Mouse (Mus musculus): ENCODE results near the gene 1810010H24Rik.
"Not testable (repeated sequence)": the region's sequence is repeated elsewhere in the genome, so short reads cannot be mapped to it uniquely, and the experiment has no call there.

1810010H24Rik gene

DNA sequence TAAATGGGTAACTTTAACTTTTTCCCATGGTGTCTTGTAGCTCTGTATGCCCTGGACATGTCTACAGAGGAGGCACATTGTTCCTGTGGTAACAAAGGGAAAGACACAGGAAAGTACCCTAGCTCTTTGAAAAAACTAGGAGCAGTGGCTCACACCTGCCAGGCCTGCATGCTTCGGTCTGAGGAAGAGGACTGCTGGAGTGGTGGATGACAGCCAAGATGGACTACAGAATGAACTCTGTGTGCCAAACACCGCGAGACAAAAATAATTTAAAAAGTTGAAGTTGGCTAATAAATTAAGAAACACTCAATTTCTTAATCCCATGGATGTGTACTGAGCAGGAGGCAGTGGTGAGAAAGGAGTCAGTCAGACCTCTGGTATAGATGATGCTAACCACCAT lies 15.9 kb downstream of the 1810010H24Rik start:
- DNase-seq (ENCODE audit: low spot score): no peak

DNA sequence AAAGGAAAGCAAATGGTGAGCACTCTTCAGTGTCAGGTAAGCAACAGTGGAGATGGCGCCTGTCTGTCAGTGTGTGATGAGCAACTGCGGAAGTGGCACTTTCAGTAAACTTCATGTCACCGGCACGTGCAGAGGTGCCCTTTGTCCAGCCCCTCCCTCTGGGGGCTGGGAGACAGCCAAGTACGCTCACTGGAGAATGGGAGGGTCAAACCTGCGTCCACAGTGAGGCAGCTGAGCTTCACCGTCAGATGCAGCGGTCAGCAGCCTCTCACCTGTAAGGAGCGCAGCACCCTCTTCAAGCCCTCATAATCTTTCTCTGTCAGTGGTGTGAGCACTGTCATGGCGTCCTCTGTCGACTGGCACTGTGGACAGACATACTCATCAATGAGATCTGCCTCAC lies 17.9 kb downstream of the 1810010H24Rik start:
- peak; percentile 77 for DNase-seq (ENCODE audit: low spot score)

DNA sequence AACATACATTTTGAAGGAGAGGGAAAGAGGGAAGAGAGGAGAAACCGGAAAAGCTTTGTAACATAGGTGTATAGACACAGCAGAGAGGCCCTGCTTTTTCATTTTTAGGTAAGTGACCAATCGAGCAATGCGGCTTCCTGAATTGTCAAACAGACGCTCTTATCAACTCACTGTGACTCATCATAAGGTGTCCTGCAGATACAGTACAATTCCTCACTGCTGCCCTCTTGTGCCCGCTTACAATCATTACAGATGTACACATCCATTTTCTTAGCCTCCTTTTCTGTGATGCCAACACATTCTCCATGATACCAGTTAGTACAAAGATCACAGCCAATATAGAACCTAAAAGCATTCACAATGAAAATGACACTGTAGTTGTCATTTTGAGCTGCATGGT lies 18.8 kb downstream of the 1810010H24Rik start:
- DNase-seq (ENCODE audit: low spot score): peak; percentile 75

DNA sequence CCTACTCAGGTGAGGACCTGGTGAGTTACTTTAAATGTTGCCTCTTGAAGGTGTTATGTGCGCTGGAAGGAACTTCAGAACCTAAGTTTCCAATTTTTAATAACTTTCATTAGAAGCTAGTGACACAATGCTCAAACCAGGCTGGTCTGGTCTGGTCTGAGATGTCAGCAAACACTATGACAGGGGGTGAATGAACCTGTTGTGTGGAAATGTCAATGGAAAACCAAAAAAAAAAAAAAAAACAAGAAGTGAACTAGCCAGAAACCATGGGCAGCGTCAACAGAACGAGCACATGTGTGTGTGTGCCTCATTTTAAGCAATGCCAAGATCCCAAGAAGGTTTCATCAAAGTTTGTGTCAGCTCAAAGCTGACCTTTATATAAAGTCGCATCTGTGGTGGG lies 20.1 kb downstream of the 1810010H24Rik start:
- DNase-seq (ENCODE audit: low spot score): no peak

DNA sequence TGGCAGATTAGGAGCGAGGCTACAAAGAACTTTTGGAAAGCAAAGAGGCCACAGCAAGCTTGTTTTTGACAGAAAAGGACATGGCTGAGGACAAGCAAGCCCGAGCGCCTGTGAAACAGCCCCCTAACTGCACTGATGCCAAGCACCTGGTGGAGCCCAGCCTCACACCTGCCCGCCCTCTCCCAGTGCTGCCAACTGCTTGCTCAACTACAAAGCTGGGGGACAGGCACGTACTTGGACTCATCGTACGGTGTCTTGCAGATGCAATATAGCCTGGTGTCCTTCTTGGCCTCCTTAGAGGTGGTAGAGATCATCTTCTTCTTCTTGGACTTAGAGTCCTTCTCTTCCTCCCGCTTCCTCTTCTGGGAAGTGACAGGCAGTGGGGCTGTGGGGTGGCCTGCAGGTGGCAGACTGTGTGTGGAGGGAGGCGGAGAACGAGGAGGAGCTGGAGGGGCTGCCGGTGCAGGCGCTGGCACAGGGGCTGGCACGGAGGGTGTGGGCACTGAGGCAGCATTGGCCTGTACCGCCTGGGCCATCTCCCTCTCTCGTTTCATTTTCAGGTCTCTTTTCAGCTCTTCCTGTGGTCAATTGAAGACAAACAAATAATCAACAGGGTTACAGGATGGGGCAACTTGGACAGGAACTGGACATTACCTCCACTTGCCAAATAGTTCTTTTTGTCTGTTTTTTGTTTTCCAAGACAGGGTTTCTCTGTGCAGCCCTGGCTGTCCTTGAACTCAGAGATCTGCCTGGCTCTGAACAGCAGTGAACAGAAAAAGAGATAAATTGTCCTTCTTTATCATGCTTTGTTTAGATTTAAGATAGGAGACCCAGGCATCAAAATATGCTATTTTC lies 21.5 kb downstream of the 1810010H24Rik start:
- DNase-seq (ENCODE audit: low spot score): no peak

DNA sequence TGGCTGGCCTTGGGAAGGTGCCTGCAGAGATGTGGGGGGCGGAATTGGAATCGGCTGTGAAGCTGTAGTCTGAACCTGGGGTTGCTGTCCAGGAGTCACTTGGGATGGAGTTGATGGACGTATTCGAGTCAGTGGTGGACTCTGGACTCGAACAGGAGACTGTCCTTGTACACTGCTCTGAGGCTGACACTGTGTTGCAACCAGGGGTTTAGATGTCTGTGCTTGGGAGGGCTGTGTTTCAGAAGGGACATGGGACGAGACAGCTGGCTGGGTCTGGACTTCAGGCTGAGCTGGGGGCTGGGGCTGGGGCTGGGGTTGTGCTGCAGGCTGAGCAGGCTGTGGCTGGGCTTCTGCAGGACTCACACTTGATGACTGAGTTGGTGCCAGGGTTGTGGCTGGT lies 29.4 kb downstream of the 1810010H24Rik start:
- peak; percentile 62 for DNase-seq (ENCODE audit: low spot score)

DNA sequence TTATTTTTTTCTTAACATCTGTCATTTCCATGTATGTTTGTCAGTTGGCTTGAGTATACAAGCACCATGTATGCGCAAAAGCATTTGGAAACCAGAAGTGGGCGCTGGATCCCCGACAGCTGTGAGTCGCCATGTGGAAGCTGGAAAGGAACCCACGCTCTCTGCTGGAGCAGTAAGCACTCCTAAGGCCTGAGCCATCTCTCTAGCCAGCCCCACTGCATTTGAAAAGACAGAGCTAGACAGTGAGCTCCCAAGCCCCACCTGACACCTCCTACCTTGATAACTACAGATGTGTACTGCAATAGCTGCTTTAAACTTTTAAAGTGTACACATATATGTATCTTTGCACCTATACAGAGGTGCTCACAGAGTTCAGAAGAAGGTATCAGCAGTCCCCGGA lies 31.9 kb downstream of the 1810010H24Rik start:
- DNase-seq (ENCODE audit: low spot score): no peak

DNA sequence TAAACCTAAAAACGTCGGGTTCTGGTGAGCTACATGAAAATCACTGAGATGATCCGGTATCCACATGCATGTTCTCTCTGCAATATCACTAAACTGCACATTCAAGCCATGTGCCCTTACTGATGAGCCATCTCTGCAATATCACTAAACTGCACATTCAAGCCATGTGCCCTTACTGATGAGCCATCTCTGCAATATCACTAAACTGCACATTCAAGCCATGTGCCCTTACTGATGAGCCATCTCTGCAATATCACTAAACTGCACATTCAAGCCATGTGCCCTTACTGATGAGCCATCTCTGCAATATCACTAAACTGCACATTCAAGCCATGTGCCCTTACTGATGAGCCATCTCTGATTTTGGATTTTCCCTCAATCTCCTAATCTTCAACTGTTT lies 34.2 kb downstream of the 1810010H24Rik start:
- DNase-seq (ENCODE audit: low spot score): not testable (repeated sequence)

DNA sequence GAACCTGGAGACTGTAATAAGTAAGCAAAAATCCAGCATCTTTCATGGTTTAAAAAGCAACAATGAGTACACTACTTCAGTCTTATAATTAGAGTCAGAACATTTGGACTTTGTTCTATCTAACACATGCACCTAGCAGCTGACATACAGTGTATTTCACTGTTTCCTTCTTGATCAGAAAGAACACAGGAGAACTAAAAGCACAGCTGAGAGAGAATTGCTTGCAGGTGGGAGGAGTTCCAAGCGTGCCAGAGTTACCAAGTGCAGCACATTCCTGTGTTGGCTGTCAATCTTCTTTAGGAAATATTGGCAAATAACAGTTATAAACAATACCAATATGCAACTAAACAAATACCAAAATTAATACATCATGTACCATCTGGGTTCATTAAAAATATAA lies 35.5 kb downstream of the 1810010H24Rik start:
- no peak for DNase-seq (ENCODE audit: low spot score)

DNA sequence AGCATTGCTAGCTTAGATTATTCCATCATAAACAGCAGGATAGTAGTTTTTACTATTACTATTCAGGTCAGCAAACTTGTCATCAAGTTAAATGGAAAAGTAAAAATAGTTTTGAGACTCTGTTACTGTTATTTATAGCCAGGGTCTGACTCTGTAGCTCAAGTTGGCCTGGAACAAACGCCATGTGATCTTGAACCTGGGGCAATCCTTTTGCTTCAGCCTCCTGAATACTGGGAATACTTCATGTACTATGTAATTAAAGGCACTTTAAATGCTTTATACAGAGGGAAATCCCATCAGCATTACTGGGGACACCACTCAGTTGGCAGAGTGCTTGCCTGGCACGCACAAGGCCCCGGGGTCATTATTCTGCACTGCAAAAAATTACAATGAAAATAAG lies 37.6 kb downstream of the 1810010H24Rik start:
- DNase-seq (ENCODE audit: low spot score): no peak

DNA sequence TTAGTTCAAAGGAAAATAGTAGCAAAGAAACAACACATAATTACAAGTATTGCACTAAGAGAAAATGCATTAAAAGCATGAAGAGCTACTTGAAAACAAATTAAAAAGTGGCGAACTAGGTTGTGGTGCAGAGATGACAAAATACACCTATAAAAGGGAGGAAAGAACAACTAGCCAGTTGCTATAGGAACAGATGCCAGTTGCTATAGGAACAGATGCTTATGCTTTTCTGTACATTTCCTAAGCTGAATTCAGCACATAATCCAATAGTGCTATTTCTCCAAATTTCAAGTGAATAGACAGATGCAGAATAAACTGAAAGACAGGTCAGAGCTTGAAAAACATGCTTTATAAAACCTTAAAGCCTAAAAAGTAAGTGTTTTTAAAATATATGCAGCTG lies 39.1 kb downstream of the 1810010H24Rik start:
- DNase-seq (ENCODE audit: low spot score): no peak

DNA sequence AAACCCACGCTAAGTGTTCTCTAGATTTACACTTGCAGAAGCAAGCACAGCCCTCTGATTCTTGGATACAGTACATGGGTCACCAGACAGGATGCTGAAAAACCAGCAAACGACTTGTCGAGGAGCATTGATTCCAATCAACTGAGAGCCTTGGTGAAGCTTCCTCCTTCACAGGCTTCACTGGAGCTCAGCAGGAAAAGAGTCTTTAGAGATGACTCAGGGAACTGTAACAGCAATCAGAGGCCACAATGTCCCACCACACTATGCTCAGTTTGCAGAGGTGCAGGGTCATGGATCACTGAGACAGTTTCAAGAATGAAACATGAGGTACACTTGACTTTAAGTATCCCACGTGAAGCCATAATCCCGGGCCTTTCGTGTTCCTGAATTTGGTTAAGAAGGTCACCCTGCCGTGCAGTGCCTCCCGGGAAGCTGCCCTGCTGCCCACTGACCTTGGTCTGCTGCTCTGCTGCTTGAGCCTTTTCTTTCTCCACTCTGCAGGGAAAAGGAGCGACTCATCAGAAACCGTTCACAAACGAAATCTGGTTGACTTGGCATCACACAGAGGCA lies 39.8 kb downstream of the 1810010H24Rik start:
- DNase-seq (ENCODE audit: low spot score): no peak
